Mouse (Mus musculus) ES-Bruce4 (cell line): ENCODE results near the gene Gas7. TPM values are rescaled to one million over a fixed set of nuclear protein-coding genes. Genes with fewer than 3 reads are reported as not detected.

Source experiments
- H3K27ac ChIP-seq: 2 replicates; pipeline ENCODE4 v1.5.1; 2012; ENCODE audit warnings: low read length, inconsistent platforms; ENCODE audit not compliant: insufficient read depth
- H3K27me3 ChIP-seq: 2 replicates; pipeline ENCODE4 v1.6.1; 2012; ENCODE audit warnings: mild to moderate bottlenecking, low read length, inconsistent platforms; ENCODE audit not compliant: control insufficient read depth, poor library complexity, insufficient read depth, severe bottlenecking
- H3K36me3 ChIP-seq: 2 replicates; pipeline ENCODE4 v1.6.1; 2012; ENCODE audit warnings: inconsistent platforms, mild to moderate bottlenecking, low read length, moderate library complexity; ENCODE audit not compliant: control insufficient read depth, poor library complexity, insufficient read depth, severe bottlenecking
- H3K4me1 ChIP-seq: one replicate; pipeline ENCODE4 v1.8.1; 2011; ENCODE audit warnings: low read length; ENCODE audit not compliant: control insufficient read depth, insufficient read depth
- H3K4me3 ChIP-seq: 2 replicates; pipeline ENCODE4 v1.5.1; 2011; ENCODE audit warnings: low read depth, mild to moderate bottlenecking, low read length
- H3K9ac ChIP-seq: 2 replicates; pipeline ENCODE4 v1.6.1; 2012; ENCODE audit warnings: low read depth, mild to moderate bottlenecking, inconsistent platforms; ENCODE audit not compliant: poor library complexity, severe bottlenecking
- H3K9me3 ChIP-seq: replicated peaks from 2 replicates; pipeline ENCODE4 v1.6.1; 2012; ENCODE audit warnings: mild to moderate bottlenecking, low read length, inconsistent platforms; ENCODE audit not compliant: control insufficient read depth, poor library complexity, insufficient read depth, severe bottlenecking
- CTCF ChIP-seq: IDR thresholded peaks from one replicate; pipeline ENCODE4 v1.8.1; 2011; ENCODE audit warnings: low read depth, low read length
- EP300 ChIP-seq: IDR thresholded peaks from 2 replicates; pipeline ENCODE4 v1.6.1; 2011; ENCODE audit warnings: low read depth, low read length; ENCODE audit not compliant: insufficient read depth
- POLR2A ChIP-seq: IDR thresholded peaks from one replicate; pipeline ENCODE4 v1.8.1; 2011; ENCODE audit warnings: low read length; ENCODE audit not compliant: insufficient read depth
- polyA plus RNA-seq: library from polyadenylated mRNA; stranded (reverse); fragments of >200 nt; gene quantifications from 2 replicates; pipeline ENCODE4 v1.2.4, GENCODE M21; 2011; ENCODE audit warnings: low read depth; ENCODE audit not compliant: missing spikeins, insufficient read depth, insufficient read length

The Gas7 gene
- polyA plus RNA-seq, 1 experiment: 2.3 TPM

GRCm38 (mm10) chr11:67533151-67533550 lies 77.9 kb downstream of the Gas7 start:
- Histone ChIP-seq H3K9ac (no peak overlapping the region), H3K4me3 (no peak overlapping the region), H3K27me3 (no peaks in the 10 kb centered on the region), H3K27ac (no peak overlapping the region), H3K9me3 (no peaks in the 10 kb centered on the region; the same call in 1 of the 2 replicates), H3K4me1 (no peaks in the 10 kb centered on the region), H3K36me3 (no peaks in the 10 kb centered on the region)
- TF ChIP-seq EP300 (no peak), POLR2A (no peak), CTCF (no peak)

- Histone ChIP-seq H3K27me3 (no peaks in the 10 kb centered on the region), H3K9me3 (no peaks in the 10 kb centered on the region; the same call in 1 of the 2 replicates), H3K9ac (no peak overlapping the region), H3K27ac (no peak overlapping the region), H3K36me3 (no peaks in the 10 kb centered on the region), H3K4me3 (no peak overlapping the region), H3K4me1 (no peaks in the 10 kb centered on the region)
- no peak for TF ChIP-seq POLR2A
- TF ChIP-seq EP300: no peak
- TF ChIP-seq CTCF: no peak
These were observed 80.5 kb downstream of the Gas7 start for GRCm38 (mm10) chr11:67535703-67536102.

GRCm38 (mm10) chr11:67536413-67536812 lies 81.2 kb downstream of the Gas7 start:
- H3K9me3 ChIP-seq: no peaks in the 10 kb centered on the region; the same call in 1 of the 2 replicates
- no peak overlapping the region for H3K9ac ChIP-seq
- no peaks in the 10 kb centered on the region for H3K36me3 ChIP-seq
- H3K27me3 ChIP-seq: no peaks in the 10 kb centered on the region
- no peaks in the 10 kb centered on the region for H3K4me1 ChIP-seq
- H3K4me3 ChIP-seq: no peak overlapping the region
- TF ChIP-seq POLR2A: no peak
- H3K27ac ChIP-seq: no peak overlapping the region

GRCm38 (mm10) chr11:67537353-67537752 lies 82.1 kb downstream of the Gas7 start:
- TF ChIP-seq CTCF: no peak
- no peak for TF ChIP-seq POLR2A
- no peak for TF ChIP-seq EP300
- H3K4me3 ChIP-seq: no peak overlapping the region
- no peak overlapping the region for H3K9ac ChIP-seq
- H3K27me3 ChIP-seq: no peaks in the 10 kb centered on the region
- no peaks in the 10 kb centered on the region; the same call in 1 of the 2 replicates for H3K9me3 ChIP-seq
- no peaks in the 10 kb centered on the region for H3K36me3 ChIP-seq
- no peak overlapping the region for H3K27ac ChIP-seq
- no peaks in the 10 kb centered on the region for H3K4me1 ChIP-seq

- H3K36me3 ChIP-seq: no peaks in the 10 kb centered on the region
- no peak for TF ChIP-seq CTCF
- TF ChIP-seq EP300: no peak
- TF ChIP-seq POLR2A: no peak
- no peak overlapping the region for H3K27ac ChIP-seq
- no peak overlapping the region for H3K9ac ChIP-seq
- no peaks in the 10 kb centered on the region; the same call in 1 of the 2 replicates for H3K9me3 ChIP-seq
- H3K4me1 ChIP-seq: no peaks in the 10 kb centered on the region
- no peaks in the 10 kb centered on the region for H3K27me3 ChIP-seq
- no peak overlapping the region for H3K4me3 ChIP-seq
These were observed 83.3 kb downstream of the Gas7 start for GRCm38 (mm10) chr11:67538557-67538956.

- Histone ChIP-seq H3K9ac (no peak overlapping the region), H3K27ac (no peak overlapping the region)
These were observed 89.6 kb downstream of the Gas7 start for GRCm38 (mm10) chr11:67544656-67545432.

More at GRCm38 (mm10) chr11:67544656-67545432, 89.6 kb downstream of the Gas7 start:
- TF ChIP-seq EP300 (no peak), POLR2A (no peak), CTCF (no peak)
- Histone ChIP-seq H3K4me3 (no peak overlapping the region), H3K4me1 (no peaks in the 10 kb centered on the region), H3K9me3 (no peaks in the 10 kb centered on the region), H3K27me3 (no peaks in the 10 kb centered on the region), H3K36me3 (no peaks in the 10 kb centered on the region)
